Mouse (Mus musculus): ENCODE data around the gene Foxj3.

- TF ChIP-seq CTCF (IDR thresholded peaks at IDR 0.05; ENCODE audit: borderline replicate concordance, insufficient read depth, low read depth, low read length) (no peak), POLR2A (IDR thresholded peaks at IDR 0.05; ENCODE audit: borderline replicate concordance, insufficient read depth, low read length) (no peak)
Observed at GRCm38 (mm10) chr4:119633948-119634347, 97.1 kb downstream of the Foxj3 start.

Measured in cerebellum, adult 2 months (tissue).